Mouse (Mus musculus): ENCODE measurements around the gene Calm3. TPM values are rescaled to one million over a fixed set of nuclear protein-coding genes. Genes with fewer than 3 reads are reported as not detected.

The Calm3 gene
- polyA plus RNA-seq, 1 experiment from 2014 or later, result 201 TPM

DNA sequence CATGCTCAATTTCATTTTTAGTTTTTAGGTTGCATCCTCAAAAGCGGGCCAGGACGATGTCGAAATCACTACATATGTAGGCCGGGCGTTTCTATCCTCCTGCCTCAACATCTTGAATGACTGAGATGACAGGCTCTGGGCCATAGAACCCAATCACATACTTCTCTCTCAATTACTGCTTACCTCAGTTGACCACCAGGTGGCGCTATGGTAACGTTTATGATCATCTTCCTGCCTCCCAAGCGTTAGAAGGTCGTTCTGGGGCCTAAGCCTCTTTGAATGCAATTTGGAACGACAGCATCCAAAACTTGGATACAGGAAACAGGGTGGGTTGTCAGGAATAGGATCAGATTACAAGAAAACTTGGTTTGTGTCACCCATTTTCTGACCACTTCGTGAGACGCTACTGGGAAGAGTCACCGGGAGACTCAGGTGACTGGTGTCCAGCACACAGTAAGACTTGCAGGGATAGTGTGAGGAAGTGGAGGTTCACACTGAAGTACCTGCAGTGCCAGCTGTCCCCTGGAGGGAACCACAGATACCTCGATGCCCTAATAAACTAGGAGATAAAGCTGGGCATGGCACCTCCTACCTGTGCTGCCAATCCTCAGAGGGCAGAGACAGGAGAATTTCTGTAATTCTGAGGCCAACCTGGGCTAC is 8.2 kb upstream of the Calm3 start:
- WGBS, result 20% methylated on average over 14 of the region's 14 CpGs

DNA sequence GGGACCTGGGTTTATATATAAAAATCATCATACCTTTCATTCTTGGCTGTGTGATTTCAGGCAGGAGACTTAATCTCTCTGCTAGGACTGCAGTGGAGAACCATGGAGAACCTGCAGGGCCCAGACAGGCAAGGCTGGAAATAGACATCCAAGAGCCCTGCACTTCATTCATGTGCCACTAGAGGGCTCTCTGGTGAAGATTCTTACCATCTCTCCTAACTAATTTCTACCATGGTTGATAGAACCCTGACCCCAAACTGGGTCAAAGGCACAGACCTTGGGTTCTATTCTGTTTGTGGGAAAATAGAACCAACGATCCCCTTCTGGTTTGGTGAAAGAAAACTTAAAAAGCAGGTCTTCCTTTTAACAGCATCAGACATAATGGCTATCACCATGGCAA is 6.9 kb upstream of the Calm3 start:
- ATAC-seq (ENCODE audit: insufficient number of reproducible peaks, low FRiP score, low TSS enrichment, low read depth) (no peak), DNase-seq (ENCODE audit: low spot score) (peak; percentile 84)
- H3K4me2 ChIP-seq (ENCODE audit: low read depth, severe bottlenecking), result no peak overlapping the region
- 13% methylated on average over 1 of the region's 1 CpGs for WGBS
- H3K36me3 ChIP-seq (ENCODE audit: control insufficient read depth, insufficient read depth, low read length), result no peaks in the 10 kb centered on the region
- H3K4me1 ChIP-seq (ENCODE audit: control insufficient read depth, insufficient read depth, low read length), result no peaks in the 10 kb centered on the region
- H3K27ac ChIP-seq (replicated peaks; ENCODE audit: low read depth, low read length), result no peak overlapping the region
- no peaks in the 10 kb centered on the region for H3K9me3 ChIP-seq (ENCODE audit: control insufficient read depth, low read length)
- H3K27me3 ChIP-seq (ENCODE audit: control insufficient read depth, insufficient read depth, low read length), result no peaks in the 10 kb centered on the region
- H3K9ac ChIP-seq (ENCODE audit: low read length), result no peak overlapping the region
- H3K4me3 ChIP-seq (ENCODE audit: low read depth, low read length), result no peak overlapping the region

More for the DNA sequence above, 8.2 kb upstream of the Calm3 start:
- no peak overlapping the region for H3K9ac ChIP-seq (ENCODE audit: low read length)
- ATAC-seq (ENCODE audit: insufficient number of reproducible peaks, low FRiP score, low TSS enrichment, low read depth), result 0 out of 2 replicates have a peak, but pooled peaks have one; percentile 58
- H3K27ac ChIP-seq (replicated peaks; ENCODE audit: low read depth, low read length), result no peak overlapping the region
- H3K9me3 ChIP-seq (ENCODE audit: control insufficient read depth, low read length), result no peaks in the 10 kb centered on the region
- no peak overlapping the region for H3K4me2 ChIP-seq (ENCODE audit: low read depth, severe bottlenecking)
- H3K36me3 ChIP-seq (ENCODE audit: control insufficient read depth, insufficient read depth, low read length), result no peaks in the 10 kb centered on the region
- no peak overlapping the region for H3K4me3 ChIP-seq (ENCODE audit: low read depth, low read length)
- H3K4me1 ChIP-seq (ENCODE audit: control insufficient read depth, insufficient read depth, low read length), result no peaks in the 10 kb centered on the region
- DNase-seq (ENCODE audit: low spot score), result peak; percentile 92
- no peaks in the 10 kb centered on the region for H3K27me3 ChIP-seq (ENCODE audit: control insufficient read depth, insufficient read depth, low read length)

DNA sequence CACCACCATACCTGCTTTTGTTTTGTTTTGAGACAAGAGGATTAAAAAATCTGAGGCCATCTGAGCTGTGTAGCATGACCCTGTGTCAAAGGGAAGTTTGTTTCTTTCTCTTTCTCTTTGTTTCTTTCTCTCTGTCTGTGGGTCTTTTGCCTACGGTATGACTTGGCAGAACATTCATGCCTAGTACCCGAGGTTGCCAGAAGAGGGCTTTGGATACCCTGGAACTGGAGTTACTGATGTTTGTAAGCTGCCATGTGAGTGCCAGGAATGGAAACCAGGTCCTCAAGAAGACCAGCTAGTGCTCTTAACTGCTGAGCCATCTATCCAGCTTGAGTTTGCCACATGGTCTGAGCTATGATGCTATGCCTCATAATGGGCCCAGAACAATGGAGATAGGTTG is 4.4 kb upstream of the Calm3 start:
- 46% methylated on average over 2 of the region's 2 CpGs for WGBS
- Histone ChIP-seq H3K27me3 (ENCODE audit: control insufficient read depth, insufficient read depth, low read length) (no peaks in the 10 kb centered on the region), H3K4me1 (ENCODE audit: control insufficient read depth, insufficient read depth, low read length) (no peaks in the 10 kb centered on the region), H3K27ac (replicated peaks; ENCODE audit: low read depth, low read length) (no peak overlapping the region), H3K9me3 (ENCODE audit: control insufficient read depth, low read length) (no peaks in the 10 kb centered on the region), H3K4me3 (ENCODE audit: low read depth, low read length) (no peak overlapping the region), H3K9ac (ENCODE audit: low read length) (no peak overlapping the region), H3K4me2 (ENCODE audit: low read depth, severe bottlenecking) (no peak overlapping the region), H3K36me3 (ENCODE audit: control insufficient read depth, insufficient read depth, low read length) (no peaks in the 10 kb centered on the region)
- DNase-seq (ENCODE audit: low spot score), result no peak
- no peak for ATAC-seq (ENCODE audit: insufficient number of reproducible peaks, low FRiP score, low TSS enrichment, low read depth)

DNA sequence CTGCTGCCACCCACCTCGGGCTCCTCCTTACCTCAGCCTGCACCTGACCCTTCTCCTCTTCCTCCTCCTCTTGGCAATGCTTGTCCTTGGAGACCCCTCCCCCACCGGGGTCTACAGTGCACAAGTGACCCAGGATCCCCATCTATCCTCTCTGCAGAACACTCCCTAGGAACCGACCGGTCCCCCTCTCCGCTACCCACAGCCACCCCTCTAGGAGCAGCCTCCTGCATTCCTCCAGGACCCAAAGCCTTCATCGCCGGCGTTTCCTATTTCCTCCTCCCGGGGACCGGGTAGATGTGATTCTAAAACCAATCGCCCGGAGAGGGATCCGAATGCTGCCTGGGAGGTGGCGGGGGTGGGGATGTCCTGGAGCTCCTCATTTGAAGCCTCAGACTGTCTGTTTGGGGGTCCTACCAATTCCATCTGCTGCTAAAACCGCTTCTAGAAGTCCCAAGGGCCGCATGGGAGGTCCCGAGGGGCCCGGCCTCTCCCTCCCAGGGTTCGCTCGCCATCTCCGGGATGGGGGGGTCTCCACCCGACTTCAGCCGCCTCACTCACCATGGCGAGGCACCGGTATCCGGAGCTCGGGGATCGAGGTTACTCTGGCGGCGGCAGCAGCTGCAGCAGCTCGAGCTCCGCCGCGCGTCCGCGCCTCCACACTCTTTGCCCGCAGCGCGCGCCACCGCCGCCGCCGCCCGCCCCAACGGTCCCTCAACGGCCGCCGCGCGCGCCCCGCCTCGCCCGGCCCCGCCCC is 454 bp downstream of the Calm3 start:
- WGBS, result under 1% methylated on average over 54 of the region's 57 CpGs
- DNase-seq (ENCODE audit: low spot score) (no peak), ATAC-seq (ENCODE audit: insufficient number of reproducible peaks, low FRiP score, low TSS enrichment, low read depth) (no peak; the same call in 1 of the 2 replicates)
- H3K4me3 ChIP-seq (ENCODE audit: low read depth, low read length), result peak overlapping the region; percentile 94
- peak overlapping the region; percentile 89 for H3K4me2 ChIP-seq (ENCODE audit: low read depth, severe bottlenecking)
- H3K36me3 ChIP-seq (ENCODE audit: control insufficient read depth, insufficient read depth, low read length), result 0 out of 2 replicates have a peak, but pooled peaks cover 6% of the 10 kb centered on the region
- H3K9me3 ChIP-seq (ENCODE audit: control insufficient read depth, low read length), result no peaks in the 10 kb centered on the region
- H3K27ac ChIP-seq (replicated peaks; ENCODE audit: low read depth, low read length), result peak overlapping the region; percentile 80
- peaks cover 31% of the 10 kb centered on the region for H3K4me1 ChIP-seq (ENCODE audit: control insufficient read depth, insufficient read depth, low read length)
- H3K9ac ChIP-seq (ENCODE audit: low read length), result peak overlapping the region; percentile 93
- H3K27me3 ChIP-seq (ENCODE audit: control insufficient read depth, insufficient read depth, low read length), result no peaks in the 10 kb centered on the region

DNA sequence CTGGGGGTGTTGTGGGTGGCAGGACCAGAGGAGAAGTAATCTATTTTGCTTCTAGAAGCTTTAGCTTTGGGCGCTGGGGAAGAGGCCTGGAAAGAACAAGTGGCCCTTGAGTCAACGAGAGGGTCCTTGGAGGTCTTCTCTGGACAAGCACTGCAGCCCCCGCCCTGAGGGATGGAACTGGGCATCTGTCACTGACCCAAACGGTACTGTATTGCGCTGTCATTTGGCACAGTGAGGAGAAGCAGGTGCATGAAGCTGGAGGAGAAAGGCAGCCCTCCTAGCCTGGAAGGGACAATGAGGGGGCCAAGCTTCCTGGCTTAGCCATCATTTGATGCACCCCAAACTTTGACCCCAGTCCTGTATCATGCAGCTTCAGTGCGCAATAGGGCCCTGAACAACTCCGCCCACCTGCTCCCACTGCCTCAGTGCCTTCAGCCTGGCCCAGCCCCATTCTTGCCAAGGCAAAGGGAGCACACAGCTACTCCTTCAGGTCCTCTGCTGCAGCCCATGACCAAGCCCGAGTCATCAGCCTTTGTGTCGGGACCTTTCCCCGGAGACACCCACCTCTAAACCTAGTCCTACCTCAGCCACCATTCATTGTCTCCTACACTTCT is 1.4 kb downstream of the Calm3 start:
- Histone ChIP-seq H3K27me3 (ENCODE audit: control insufficient read depth, insufficient read depth, low read length) (no peaks in the 10 kb centered on the region), H3K27ac (replicated peaks; ENCODE audit: low read depth, low read length) (peak overlapping the region; percentile 65), H3K9me3 (ENCODE audit: control insufficient read depth, low read length) (no peaks in the 10 kb centered on the region), H3K4me2 (ENCODE audit: low read depth, severe bottlenecking) (peak overlapping the region; percentile 89), H3K4me1 (ENCODE audit: control insufficient read depth, insufficient read depth, low read length) (peaks cover 31% of the 10 kb centered on the region), H3K36me3 (ENCODE audit: control insufficient read depth, insufficient read depth, low read length) (peaks cover 11% of the 10 kb centered on the region; the same call in 1 of the 2 replicates), H3K9ac (ENCODE audit: low read length) (no peak overlapping the region; the same call in none of the 2 replicates), H3K4me3 (ENCODE audit: low read depth, low read length) (peak overlapping the region; percentile 94)
- 66% methylated on average over 10 of the region's 10 CpGs for WGBS
- no peak for DNase-seq (ENCODE audit: low spot score)
- ATAC-seq (ENCODE audit: insufficient number of reproducible peaks, low FRiP score, low TSS enrichment, low read depth), result no peak

DNA sequence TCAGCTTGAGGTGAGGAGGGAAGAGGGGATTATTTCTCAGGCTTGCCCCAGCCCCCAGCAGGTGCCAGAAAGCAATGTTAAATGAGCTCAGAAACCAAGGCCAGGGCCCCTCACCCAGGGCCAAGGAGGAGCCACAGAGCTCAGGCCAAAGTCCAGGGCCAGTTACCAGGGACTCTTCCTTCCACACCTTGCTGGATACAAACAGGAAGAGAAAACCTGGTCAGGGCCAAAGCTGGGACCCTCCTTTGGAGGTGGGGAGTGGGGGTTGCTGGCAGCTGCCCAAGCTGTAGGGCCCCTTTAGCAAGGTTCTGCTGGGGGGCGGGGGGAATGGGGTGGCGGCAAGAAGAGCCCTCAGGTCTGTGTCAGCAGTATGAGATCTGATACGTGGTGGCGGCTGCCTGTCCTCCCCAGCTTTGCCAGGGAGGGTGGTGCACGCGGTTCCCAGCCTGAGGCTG is 2.0 kb downstream of the Calm3 start:
- Histone ChIP-seq H3K27ac (replicated peaks; ENCODE audit: low read depth, low read length) (peak overlapping the region; percentile 65), H3K9ac (ENCODE audit: low read length) (peak overlapping the region; percentile 43), H3K4me3 (ENCODE audit: low read depth, low read length) (peak overlapping the region; percentile 94), H3K9me3 (ENCODE audit: control insufficient read depth, low read length) (no peaks in the 10 kb centered on the region), H3K4me2 (ENCODE audit: low read depth, severe bottlenecking) (peak overlapping the region; percentile 89), H3K27me3 (ENCODE audit: control insufficient read depth, insufficient read depth, low read length) (no peaks in the 10 kb centered on the region), H3K36me3 (ENCODE audit: control insufficient read depth, insufficient read depth, low read length) (peaks cover 16% of the 10 kb centered on the region; the same call in 1 of the 2 replicates), H3K4me1 (ENCODE audit: control insufficient read depth, insufficient read depth, low read length) (peaks cover 31% of the 10 kb centered on the region)
- DNase-seq (ENCODE audit: low spot score), result no peak
- WGBS, result 69% methylated on average over 6 of the region's 6 CpGs
- no peak for ATAC-seq (ENCODE audit: insufficient number of reproducible peaks, low FRiP score, low TSS enrichment, low read depth)

DNA sequence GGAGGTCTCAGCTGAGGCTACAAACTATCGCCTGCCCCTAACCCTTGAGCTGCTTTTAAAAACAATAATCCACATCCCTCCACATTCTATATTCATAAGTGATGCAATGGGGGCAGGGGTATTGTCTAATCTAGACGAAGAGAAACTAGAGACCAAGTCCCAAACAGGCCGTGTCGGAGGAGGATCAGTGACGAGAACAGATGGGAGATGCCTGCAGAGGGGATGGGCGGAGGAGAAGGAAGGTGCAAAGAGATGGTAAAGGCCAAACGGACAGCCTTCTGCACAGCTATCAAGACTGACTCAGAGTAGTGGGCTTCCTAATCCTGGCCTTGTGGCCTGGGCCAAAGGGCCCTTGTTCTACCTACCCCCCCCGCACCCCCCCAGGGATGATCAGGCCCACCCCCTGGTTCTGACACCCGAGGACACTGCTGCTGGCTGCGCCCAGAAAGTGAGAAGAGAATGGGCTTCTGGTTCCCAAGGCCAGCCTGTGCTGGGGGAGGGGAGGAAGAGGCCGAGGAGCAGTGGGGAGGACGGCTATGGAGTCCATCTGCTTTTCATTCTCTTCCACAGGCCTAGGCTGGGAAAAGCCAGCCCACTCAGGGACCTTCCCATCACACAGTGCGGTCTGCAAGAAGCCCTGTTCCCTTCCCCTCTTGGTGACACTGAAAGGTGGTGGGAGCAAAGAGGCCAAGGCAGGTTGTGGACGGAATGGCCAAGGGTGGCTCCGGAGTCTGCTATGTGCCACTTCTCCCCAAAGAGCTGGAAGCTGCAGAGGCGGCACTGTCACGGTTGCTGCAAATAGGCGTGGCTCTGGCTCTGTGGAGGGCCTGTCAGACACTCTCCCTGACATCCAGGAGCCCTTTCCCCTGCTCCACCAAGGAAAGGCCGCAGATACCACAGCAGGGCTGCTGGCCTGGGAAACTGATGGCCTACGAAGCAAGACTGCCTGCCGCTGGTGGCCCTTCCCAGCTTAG is 2.8 kb downstream of the Calm3 start:
- Histone ChIP-seq H3K4me3 (ENCODE audit: low read depth, low read length) (peak overlapping the region; percentile 94), H3K36me3 (ENCODE audit: control insufficient read depth, insufficient read depth, low read length) (peaks cover 20% of the 10 kb centered on the region), H3K9ac (ENCODE audit: low read length) (peak overlapping the region; percentile 43), H3K27me3 (ENCODE audit: control insufficient read depth, insufficient read depth, low read length) (no peaks in the 10 kb centered on the region), H3K27ac (replicated peaks; ENCODE audit: low read depth, low read length) (peak overlapping the region; percentile 65; the same call in 1 of the 2 replicates), H3K9me3 (ENCODE audit: control insufficient read depth, low read length) (no peaks in the 10 kb centered on the region), H3K4me1 (ENCODE audit: control insufficient read depth, insufficient read depth, low read length) (peaks cover 31% of the 10 kb centered on the region), H3K4me2 (ENCODE audit: low read depth, severe bottlenecking) (peak overlapping the region; percentile 89)
- WGBS, result 40% methylated on average over 21 of the region's 21 CpGs
- ATAC-seq (ENCODE audit: insufficient number of reproducible peaks, low FRiP score, low TSS enrichment, low read depth) (no peak), DNase-seq (ENCODE audit: low spot score) (peak; percentile 64)
